Mouse (Mus musculus): Measurements from ENCODE around the gene Diras2. TPM values are rescaled to one million over a fixed set of nuclear protein-coding genes. Genes with fewer than 3 reads are reported as not detected.

Diras2 gene
- 0.14 and 0.20 TPM in 2 replicates for polyA plus RNA-seq (2014; fragmentation: Nextera tagmentation; extraction: Ambion mirVana)

GRCm38 (mm10) chr13:52531121-52531520, at the start of gene Diras2:
Diras2 (minus strand) TSS chr13:52531279.
- Histone ChIP-seq H3K9me3 (ENCODE audit: low read depth, low read length) (peaks cover 4% of the 10 kb centered on the region; the same call in 1 of the 2 replicates), H3K4me1 (ENCODE audit: insufficient read depth) (no peaks in the 10 kb centered on the region), H3K9ac (peak within 1 kb of the TSS; percentile 40), H3K36me3 (ENCODE audit: insufficient read depth) (no peaks in the 10 kb centered on the region), H3K4me2 (peak within 1 kb of the TSS; percentile 96), H3K27me3 (ENCODE audit: insufficient read depth, low read length) (peaks cover 22% of the 10 kb centered on the region), H3K27ac (ENCODE audit: low read depth) (no peak within 1 kb of the TSS), H3K4me3 (ENCODE audit: low read depth, low read length) (peak within 1 kb of the TSS; percentile 44)
- 36% methylated on average over 9 of the region's 9 CpGs for WGBS
- no peak for ATAC-seq (ENCODE audit: insufficient read depth)
- TF ChIP-seq CTCF (IDR thresholded peaks at IDR 0.05; ENCODE audit: low read depth): no peak
- DNase-seq: no peak

- Histone ChIP-seq H3K4me3 (ENCODE audit: low read depth, low read length) (no peak overlapping the region), H3K27me3 (ENCODE audit: insufficient read depth, low read length) (peaks cover 4% of the 10 kb centered on the region; the same call in 1 of the 2 replicates), H3K27ac (ENCODE audit: low read depth) (no peak overlapping the region), H3K4me1 (ENCODE audit: insufficient read depth) (peaks cover 11% of the 10 kb centered on the region), H3K9me3 (ENCODE audit: low read depth, low read length) (no peaks in the 10 kb centered on the region), H3K9ac (no peak overlapping the region), H3K4me2 (no peak overlapping the region), H3K36me3 (ENCODE audit: insufficient read depth) (no peaks in the 10 kb centered on the region)
- WGBS: 49% methylated on average over 2 of the region's 2 CpGs
- TF ChIP-seq CTCF (IDR thresholded peaks at IDR 0.05; ENCODE audit: low read depth): no peak
- ATAC-seq (ENCODE audit: insufficient read depth) (no peak), DNase-seq (peak; percentile 59)
Observed at GRCm38 (mm10) chr13:52578776-52579175, 47.7 kb upstream of the Diras2 start.

GRCm38 (mm10) chr13:52577939-52578338, 46.9 kb upstream of the Diras2 start:
- no peak overlapping the region for H3K4me2 ChIP-seq
- DNase-seq (peak; percentile 73), ATAC-seq (ENCODE audit: insufficient read depth) (peak; percentile 50)
- no peaks in the 10 kb centered on the region for H3K36me3 ChIP-seq (ENCODE audit: insufficient read depth)
- WGBS: 13% methylated on average over 4 of the region's 4 CpGs
- no peak overlapping the region for H3K4me3 ChIP-seq (ENCODE audit: low read depth, low read length)
- H3K4me1 ChIP-seq (ENCODE audit: insufficient read depth): peaks cover 11% of the 10 kb centered on the region
- H3K9me3 ChIP-seq (ENCODE audit: low read depth, low read length): no peaks in the 10 kb centered on the region
- H3K9ac ChIP-seq: no peak overlapping the region
- H3K27me3 ChIP-seq (ENCODE audit: insufficient read depth, low read length): peaks cover 4% of the 10 kb centered on the region; the same call in 1 of the 2 replicates
- H3K27ac ChIP-seq (ENCODE audit: low read depth): no peak overlapping the region
- no peak for TF ChIP-seq CTCF (IDR thresholded peaks at IDR 0.05; ENCODE audit: low read depth)

GRCm38 (mm10) chr13:52577326-52577920, 46.3 kb upstream of the Diras2 start:
- Histone ChIP-seq H3K27ac (ENCODE audit: low read depth) (peak overlapping the region; percentile 22; the same call in 1 of the 2 replicates), H3K4me1 (ENCODE audit: insufficient read depth) (peaks cover 11% of the 10 kb centered on the region), H3K4me3 (ENCODE audit: low read depth, low read length) (no peak overlapping the region), H3K9ac (peak overlapping the region; percentile 16; the same call in 1 of the 2 replicates), H3K4me2 (no peak overlapping the region), H3K9me3 (ENCODE audit: low read depth, low read length) (no peaks in the 10 kb centered on the region), H3K36me3 (ENCODE audit: insufficient read depth) (no peaks in the 10 kb centered on the region), H3K27me3 (ENCODE audit: insufficient read depth, low read length) (peaks cover 2% of the 10 kb centered on the region; the same call in 1 of the 2 replicates)
- no peak for TF ChIP-seq CTCF (IDR thresholded peaks at IDR 0.05; ENCODE audit: low read depth)
- DNase-seq (peak; percentile 15), ATAC-seq (ENCODE audit: insufficient read depth) (peak; percentile 39; the same call in 1 of the 2 replicates)
- 25% methylated on average over 3 of the region's 3 CpGs for WGBS

- Histone ChIP-seq H3K9ac (peak overlapping the region; percentile 16), H3K36me3 (ENCODE audit: insufficient read depth) (no peaks in the 10 kb centered on the region), H3K4me1 (ENCODE audit: insufficient read depth) (peaks cover 11% of the 10 kb centered on the region), H3K27me3 (ENCODE audit: insufficient read depth, low read length) (no peaks in the 10 kb centered on the region), H3K4me2 (no peak overlapping the region), H3K27ac (ENCODE audit: low read depth) (no peak overlapping the region), H3K9me3 (ENCODE audit: low read depth, low read length) (no peaks in the 10 kb centered on the region), H3K4me3 (ENCODE audit: low read depth, low read length) (no peak overlapping the region)
- 10% methylated on average over 10 of the region's 10 CpGs for WGBS
- ATAC-seq (ENCODE audit: insufficient read depth) (peak; percentile 64; the same call in 1 of the 2 replicates), DNase-seq (peak; percentile 62)
- TF ChIP-seq CTCF (IDR thresholded peaks at IDR 0.05; ENCODE audit: low read depth): no peak
Observed at GRCm38 (mm10) chr13:52576841-52577240, 45.8 kb upstream of the Diras2 start.

GRCm38 (mm10) chr13:52576021-52576614, 45.0 kb upstream of the Diras2 start:
- H3K4me3 ChIP-seq (ENCODE audit: low read depth, low read length): no peak overlapping the region
- no peak for TF ChIP-seq CTCF (IDR thresholded peaks at IDR 0.05; ENCODE audit: low read depth)
- ATAC-seq (ENCODE audit: insufficient read depth) (no peak), DNase-seq (no peak)
- H3K9me3 ChIP-seq (ENCODE audit: low read depth, low read length): no peaks in the 10 kb centered on the region
- no peaks in the 10 kb centered on the region for H3K36me3 ChIP-seq (ENCODE audit: insufficient read depth)
- 38% methylated on average over 7 of the region's 7 CpGs for WGBS
- H3K9ac ChIP-seq: no peak overlapping the region
- H3K4me2 ChIP-seq: no peak overlapping the region
- H3K27me3 ChIP-seq (ENCODE audit: insufficient read depth, low read length): no peaks in the 10 kb centered on the region
- no peak overlapping the region for H3K27ac ChIP-seq (ENCODE audit: low read depth)
- H3K4me1 ChIP-seq (ENCODE audit: insufficient read depth): peaks cover 11% of the 10 kb centered on the region

- no peaks in the 10 kb centered on the region for H3K27me3 ChIP-seq (ENCODE audit: insufficient read depth, low read length)
- DNase-seq (no peak), ATAC-seq (ENCODE audit: insufficient read depth) (no peak)
- no peaks in the 10 kb centered on the region for H3K36me3 ChIP-seq (ENCODE audit: insufficient read depth)
- H3K4me1 ChIP-seq (ENCODE audit: insufficient read depth): peaks cover 11% of the 10 kb centered on the region
- H3K4me3 ChIP-seq (ENCODE audit: low read depth, low read length): no peak overlapping the region
- no peaks in the 10 kb centered on the region for H3K9me3 ChIP-seq (ENCODE audit: low read depth, low read length)
- TF ChIP-seq CTCF (IDR thresholded peaks at IDR 0.05; ENCODE audit: low read depth): no peak
- no peak overlapping the region for H3K9ac ChIP-seq
- no peak overlapping the region for H3K27ac ChIP-seq (ENCODE audit: low read depth)
- no peak overlapping the region for H3K4me2 ChIP-seq
- 75% methylated on average over 6 of the region's 6 CpGs for WGBS
Observed at GRCm38 (mm10) chr13:52575483-52575882, 44.4 kb upstream of the Diras2 start.

All from lung, embryonic 14.5 days (tissue).